Mouse (Mus musculus) neural tube, embryonic 11.5 days (tissue): Measurements from ENCODE around the gene Traf5. TPM values are rescaled to one million over a fixed set of nuclear protein-coding genes. Genes with fewer than 3 reads are reported as not detected.
A peak's percentile ranks its signal among the peaks of the same experiment; 100 is the strongest.

Source experiments
- ATAC-seq: fragments of 200-750 bp; cut with Nextera tagmentation; 2 replicates; pipeline ENCODE4 v1.8.0; 2017; ENCODE audit warnings: moderate number of reproducible peaks, mild to moderate bottlenecking, moderate TSS enrichment, moderate library complexity; ENCODE audit not compliant: insufficient read depth, low FRiP score, low TSS enrichment
- DNase-seq: peaks from one replicate; pipeline ENCODE4 v3.0.0-alpha.2; 2015; ENCODE audit warnings: low spot score
- H3K27ac ChIP-seq: fragments of 300-500 bp; sonication (generic); 2 replicates; pipeline ENCODE4 v1.5.1; 2014; ENCODE audit warnings: low read depth, mild to moderate bottlenecking, low read length
- H3K27me3 ChIP-seq: fragments of 300-500 bp; sonication (generic); 2 replicates; pipeline ENCODE4 v1.6.1; 2014; ENCODE audit warnings: mild to moderate bottlenecking, low read length, mixed read lengths; ENCODE audit not compliant: control insufficient read depth, insufficient read depth
- H3K36me3 ChIP-seq: fragments of 300-500 bp; sonication (generic); 2 replicates; pipeline ENCODE4 v1.6.1; 2014; ENCODE audit warnings: mild to moderate bottlenecking, low read length, moderate library complexity, mixed read lengths; ENCODE audit not compliant: control insufficient read depth, insufficient read depth
- H3K4me1 ChIP-seq: fragments of 300-500 bp; sonication (generic); 2 replicates; pipeline ENCODE4 v1.6.1; 2014; ENCODE audit warnings: low read length, mixed read lengths; ENCODE audit not compliant: control insufficient read depth, insufficient read depth
- H3K4me2 ChIP-seq: fragments of 300-500 bp; sonication (generic); 2 replicates; pipeline ENCODE4 v1.6.1; 2014; ENCODE audit warnings: low read depth, mild to moderate bottlenecking, moderate library complexity
- H3K4me3 ChIP-seq: fragments of 300-500 bp; sonication (generic); 2 replicates; pipeline ENCODE4 v1.5.1; 2014; ENCODE audit warnings: low read depth, low read length
- H3K9ac ChIP-seq: fragments of 300-500 bp; sonication (generic); 2 replicates; pipeline ENCODE4 v1.6.1; 2014; ENCODE audit warnings: mild to moderate bottlenecking, low read length
- H3K9me3 ChIP-seq: fragments of 300-500 bp; sonication (generic); 2 replicates; pipeline ENCODE4 v1.6.1; 2016; ENCODE audit warnings: low read length; ENCODE audit not compliant: control insufficient read depth
- WGBS: fragments of 180-500 bp; shearing (Covaris S2); extraction: QIAGEN DNeasy Blood & Tissue Kit; methylation state at CpG from one replicate; pipeline ENCODE4 v1.1.7; 2014; 5-methylcytosine and 5-hydroxymethylcytosine counted together
- polyA plus RNA-seq: library from polyadenylated mRNA; unstranded; fragments of >200 nt; fragmentation: Nextera tagmentation; extraction: Ambion mirVana; gene quantifications from 2 replicates; pipeline ENCODE4 v1.2.1, GENCODE M21; 2014

Gene Traf5
- polyA plus RNA-seq, 1 experiment from 2014 or later: 5.0 TPM

DNA sequence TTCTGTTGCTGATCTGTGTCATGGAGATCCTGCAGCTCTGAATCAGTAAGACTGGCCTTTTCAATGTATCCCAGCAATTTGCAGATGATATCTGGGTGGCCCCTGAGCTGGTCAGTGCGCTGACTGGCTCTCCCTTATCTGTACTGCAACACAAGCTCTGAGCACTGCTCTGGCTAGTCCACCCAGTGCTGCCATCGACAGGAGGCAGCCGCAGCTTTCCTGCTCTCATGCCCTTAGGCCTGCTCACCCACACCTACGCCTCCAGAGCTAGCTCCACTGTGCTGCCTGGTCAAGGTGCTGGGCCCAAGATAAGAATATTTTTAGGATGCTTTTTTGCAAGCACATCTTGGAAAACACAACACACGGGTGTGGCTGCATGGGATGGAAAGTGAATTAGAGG, 97.9 kb downstream of the Traf5 start:
- DNase-seq: no peak
- no peak overlapping the region for H3K4me3 ChIP-seq
- H3K9ac ChIP-seq: no peak overlapping the region
- H3K4me1 ChIP-seq: no peaks in the 10 kb centered on the region
- no peaks in the 10 kb centered on the region for H3K36me3 ChIP-seq
- ATAC-seq: no peak
- H3K27ac ChIP-seq: no peak overlapping the region
- no peaks in the 10 kb centered on the region for H3K9me3 ChIP-seq
- H3K4me2 ChIP-seq: no peak overlapping the region
- no peaks in the 10 kb centered on the region for H3K27me3 ChIP-seq
- 74% methylated on average over 5 of the region's 5 CpGs for WGBS

GRCm38 (mm10) chr1:191992040-191992780, 100.1 kb downstream of the Traf5 start:
- H3K4me3 ChIP-seq: no peak overlapping the region
- H3K9me3 ChIP-seq: no peaks in the 10 kb centered on the region
- H3K4me1 ChIP-seq: no peaks in the 10 kb centered on the region
- 81% methylated on average over 7 of the region's 7 CpGs for WGBS
- H3K36me3 ChIP-seq: no peaks in the 10 kb centered on the region
- no peak overlapping the region for H3K9ac ChIP-seq
- H3K4me2 ChIP-seq: no peak overlapping the region
- H3K27me3 ChIP-seq: no peaks in the 10 kb centered on the region
- ATAC-seq: no peak
- no peak for DNase-seq
- no peak overlapping the region for H3K27ac ChIP-seq

DNA sequence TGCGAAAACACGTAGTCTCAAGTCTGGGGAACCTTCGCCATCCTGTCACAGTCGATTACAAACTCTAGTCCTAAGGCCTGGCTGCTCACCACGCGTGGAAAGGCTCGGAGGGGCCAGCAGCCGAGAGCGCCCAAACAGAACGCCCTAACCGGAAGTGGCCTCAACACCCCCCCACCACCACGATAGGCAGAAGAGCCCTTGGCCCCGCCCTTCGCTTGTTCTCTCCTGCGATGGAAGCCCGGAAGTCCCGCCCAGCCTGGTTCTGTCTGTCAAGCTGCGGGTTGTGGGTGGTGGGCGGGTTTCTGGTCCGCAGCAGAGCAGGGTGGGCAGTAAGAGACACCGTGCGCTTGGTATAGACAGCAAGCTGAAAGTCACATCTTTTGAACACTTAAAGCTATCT, 102.4 kb downstream of the Traf5 start:
- Histone ChIP-seq H3K9me3 (no peaks in the 10 kb centered on the region), H3K36me3 (no peaks in the 10 kb centered on the region), H3K27me3 (no peaks in the 10 kb centered on the region), H3K4me2 (peak overlapping the region; percentile 48), H3K4me3 (peak overlapping the region; percentile 56), H3K4me1 (no peaks in the 10 kb centered on the region), H3K27ac (no peak overlapping the region), H3K9ac (peak overlapping the region; percentile 66)
- 0% methylated on average over 22 of the region's 22 CpGs for WGBS
- DNase-seq (peak; percentile 96), ATAC-seq (peak; percentile 97)

DNA sequence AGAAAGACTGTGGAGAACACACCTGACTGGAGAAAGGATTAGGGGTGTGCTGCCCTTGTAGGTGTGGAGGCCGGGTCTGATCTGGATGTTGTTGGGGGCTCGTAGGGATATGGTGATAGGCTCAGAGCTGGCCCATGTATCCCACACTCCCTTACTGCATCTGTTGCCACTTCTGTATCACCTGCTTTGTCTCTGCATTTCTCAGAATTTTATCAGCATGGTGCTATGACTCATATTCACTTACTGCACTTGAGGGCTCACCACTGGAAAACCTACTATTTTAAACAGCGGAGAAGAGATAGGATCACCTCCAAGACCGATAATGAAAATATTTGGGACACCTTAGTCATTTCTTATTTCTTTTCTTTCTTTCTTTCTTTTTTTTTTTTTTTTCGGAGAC, 103.3 kb downstream of the Traf5 start:
- Histone ChIP-seq H3K4me1 (no peaks in the 10 kb centered on the region), H3K9ac (no peak overlapping the region), H3K27ac (no peak overlapping the region), H3K4me3 (no peak overlapping the region), H3K4me2 (no peak overlapping the region), H3K9me3 (no peaks in the 10 kb centered on the region), H3K27me3 (no peaks in the 10 kb centered on the region), H3K36me3 (no peaks in the 10 kb centered on the region)
- 92% methylated on average over 5 of the region's 5 CpGs for WGBS
- DNase-seq (no peak), ATAC-seq (no peak)

DNA sequence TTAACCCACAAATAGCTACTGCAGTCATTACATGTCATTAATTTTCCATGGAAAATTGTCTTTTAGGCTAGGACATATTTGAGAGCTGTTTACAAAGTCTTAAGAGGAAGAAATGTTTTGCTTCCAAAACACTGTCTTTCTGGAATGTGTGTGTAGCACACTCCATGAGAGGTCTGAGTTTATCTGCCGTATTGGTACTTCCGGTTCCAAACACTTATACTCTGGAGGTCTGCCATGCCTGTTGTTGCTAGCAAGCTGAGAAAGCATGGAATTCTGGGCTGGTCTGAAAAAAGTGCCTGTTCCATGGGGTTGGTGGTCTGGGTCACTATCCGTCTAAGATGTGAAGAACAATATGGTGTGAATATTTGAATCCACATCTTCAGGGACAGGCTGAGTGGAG, 103.7 kb downstream of the Traf5 start:
- Histone ChIP-seq H3K9me3 (no peaks in the 10 kb centered on the region), H3K4me1 (no peaks in the 10 kb centered on the region), H3K27ac (no peak overlapping the region), H3K36me3 (no peaks in the 10 kb centered on the region), H3K4me2 (no peak overlapping the region), H3K9ac (no peak overlapping the region), H3K4me3 (no peak overlapping the region), H3K27me3 (no peaks in the 10 kb centered on the region)
- no peak for ATAC-seq
- no peak for DNase-seq
- WGBS: 93% methylated on average over 3 of the region's 3 CpGs

GRCm38 (mm10) chr1:191987481-191987769, 104.9 kb downstream of the Traf5 start:
- Histone ChIP-seq H3K36me3 (no peaks in the 10 kb centered on the region), H3K4me2 (no peak overlapping the region), H3K9ac (no peak overlapping the region), H3K27ac (no peak overlapping the region), H3K27me3 (no peaks in the 10 kb centered on the region), H3K4me3 (no peak overlapping the region), H3K4me1 (no peaks in the 10 kb centered on the region), H3K9me3 (no peaks in the 10 kb centered on the region)
- DNase-seq: no peak
- no peak for ATAC-seq
- WGBS: 52% methylated on average over 5 of the region's 5 CpGs

DNA sequence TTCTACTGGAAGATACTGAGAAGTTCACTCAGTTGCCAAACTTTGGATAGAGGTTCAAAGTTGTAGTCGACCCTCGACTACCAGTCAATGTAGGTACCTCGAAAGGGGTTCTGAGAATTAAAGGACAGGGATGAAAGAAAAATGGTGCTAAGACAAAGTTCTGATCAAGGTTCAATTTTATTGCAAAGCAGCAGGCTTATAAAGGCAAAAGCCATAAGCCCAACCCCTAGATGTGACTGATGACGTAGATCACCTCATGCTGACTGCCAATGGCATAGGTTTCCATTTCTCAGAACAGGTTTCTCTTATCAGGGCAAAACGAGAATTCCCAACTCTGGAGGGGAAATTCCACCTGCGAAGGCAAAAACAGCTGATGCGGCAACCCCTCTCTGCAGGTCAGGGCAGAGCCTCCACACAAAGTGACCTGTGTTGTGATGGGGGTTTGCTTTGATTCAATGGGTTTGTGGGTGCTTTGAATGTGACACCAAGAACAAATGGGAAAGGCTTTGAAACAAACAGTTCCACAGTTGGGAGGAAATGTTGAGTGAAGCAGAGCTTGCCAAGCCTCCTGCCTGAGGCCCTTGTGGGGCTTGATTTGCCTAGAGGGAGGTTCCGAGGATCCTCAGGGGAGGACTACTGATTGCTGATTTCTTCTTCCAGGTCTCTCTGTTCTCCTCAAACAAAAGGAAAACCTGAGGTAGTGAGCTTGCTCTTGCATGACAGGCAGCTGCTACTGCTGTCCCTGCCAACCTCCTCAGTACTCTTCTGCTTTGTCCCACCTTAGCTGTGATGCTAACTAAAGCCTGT, 105.5 kb downstream of the Traf5 start:
- Histone ChIP-seq H3K27me3 (no peaks in the 10 kb centered on the region), H3K4me3 (no peak overlapping the region), H3K9ac (no peak overlapping the region), H3K4me1 (no peaks in the 10 kb centered on the region), H3K4me2 (no peak overlapping the region), H3K27ac (no peak overlapping the region), H3K9me3 (no peaks in the 10 kb centered on the region), H3K36me3 (no peaks in the 10 kb centered on the region)
- ATAC-seq (no peak), DNase-seq (no peak)
- 82% methylated on average over 8 of the region's 8 CpGs for WGBS

DNA sequence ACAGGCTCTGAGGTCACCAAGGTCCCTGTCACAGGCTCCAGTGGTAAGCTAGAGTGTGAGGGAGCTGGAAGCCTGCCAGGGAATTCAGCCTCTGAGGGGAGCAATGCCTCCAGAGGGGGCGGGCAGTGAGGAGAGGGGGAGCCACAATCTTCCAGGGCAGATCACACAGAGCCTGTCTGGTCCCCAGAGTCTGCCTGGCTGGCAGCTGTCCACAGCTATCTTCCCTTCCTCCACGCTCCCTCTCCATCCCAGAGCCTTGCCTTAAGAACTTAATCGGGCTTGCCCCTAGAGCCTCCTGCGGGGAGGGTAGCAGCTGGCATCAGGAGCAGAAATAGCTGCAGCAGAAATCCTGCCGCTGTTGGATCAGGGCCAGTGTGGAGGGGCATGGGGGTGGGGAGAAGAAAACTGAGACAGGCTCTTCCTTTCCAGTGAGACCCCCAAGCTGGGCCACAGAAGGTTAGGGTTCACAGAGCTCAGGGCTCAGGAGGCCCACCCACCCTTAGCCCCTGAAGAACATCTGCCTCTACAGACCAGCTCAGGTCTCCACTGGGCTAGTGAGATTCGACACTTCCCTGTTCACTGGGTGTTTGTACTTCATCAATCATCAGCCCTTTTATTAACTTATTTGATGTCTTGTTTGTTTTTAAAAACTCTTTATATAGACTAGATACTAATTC, 110.8 kb downstream of the Traf5 start:
- no peak overlapping the region for H3K9ac ChIP-seq
- 0 out of 2 replicates have a peak, but pooled peaks have one; percentile 54 for ATAC-seq
- H3K27me3 ChIP-seq: no peaks in the 10 kb centered on the region
- no peaks in the 10 kb centered on the region for H3K36me3 ChIP-seq
- 43% methylated on average over 6 of the region's 6 CpGs for WGBS
- no peak overlapping the region for H3K4me3 ChIP-seq
- peak; percentile 35 for DNase-seq
- H3K4me2 ChIP-seq: no peak overlapping the region
- peaks cover 3% of the 10 kb centered on the region; the same call in 1 of the 2 replicates for H3K4me1 ChIP-seq
- H3K27ac ChIP-seq: no peak overlapping the region
- no peaks in the 10 kb centered on the region for H3K9me3 ChIP-seq
